Mouse (Mus musculus) bone marrow, adult 2 months (tissue): ENCODE results near the gene Kcnip4.

Experiments
- CTCF ChIP-seq: fragments of 200-500 bp; IDR thresholded peaks from 2 replicates; pipeline ENCODE4 v1.5.1; 2011; ENCODE audit warnings: low read length, control low read depth; ENCODE audit not compliant: control insufficient read depth, insufficient read depth
- POLR2A ChIP-seq: fragments of 200-500 bp; IDR thresholded peaks from 2 replicates; pipeline ENCODE4 v1.6.1; 2011; ENCODE audit warnings: low read depth, mild to moderate bottlenecking, control low read depth, low read length, borderline replicate concordance; ENCODE audit not compliant: control insufficient read depth

- TF ChIP-seq POLR2A = no peak
- TF ChIP-seq CTCF = no peak
Observed at GRCm38 (mm10) chr5:49149684-49150083, 375.0 kb downstream of the Kcnip4 start.
